Mouse (Mus musculus): ENCODE data around the gene Inha. TPM values are rescaled to one million over a fixed set of nuclear protein-coding genes. Genes with fewer than 3 reads are reported as not detected.

The Inha gene
- 1.3 and 1.6 TPM in 2 replicates for polyA plus RNA-seq (2014; fragmentation: Nextera tagmentation; extraction: Ambion mirVana)

- H3K4me1 ChIP-seq (ENCODE audit: control insufficient read depth, insufficient read depth, low read length): peaks cover 7% of the 10 kb centered on the region
- H3K27me3 ChIP-seq (ENCODE audit: control insufficient read depth, insufficient read depth, low read length): peaks cover 9% of the 10 kb centered on the region; the same call in 1 of the 2 replicates
- no peak; the same call in 1 of the 2 replicates for ATAC-seq (ENCODE audit: low FRiP score)
- H3K9me3 ChIP-seq (ENCODE audit: control insufficient read depth, low read length): no peaks in the 10 kb centered on the region
- peak; percentile 84 for DNase-seq (ENCODE audit: low spot score, missing footprints)
- peak within 1 kb of the TSS; percentile 68 for H3K4me2 ChIP-seq
- peak within 1 kb of the TSS; percentile 65 for H3K27ac ChIP-seq (ENCODE audit: low read depth, low read length)
- H3K36me3 ChIP-seq (ENCODE audit: control insufficient read depth, insufficient read depth, low read length): 0 out of 2 replicates have a peak, but pooled peaks cover 2% of the 10 kb centered on the region
- H3K9ac ChIP-seq (ENCODE audit: low read length): peak within 1 kb of the TSS; percentile 97
- WGBS: 81% methylated on average over 10 of the region's 10 CpGs
- H3K4me3 ChIP-seq (ENCODE audit: low read depth, low read length): peak within 1 kb of the TSS; percentile 77
These were observed at the start of gene Inha for GRCm38 (mm10) chr1:75507006-75507405. Gene Inha (plus strand): TSS chr1:75507077.

GRCm38 (mm10) chr1:75457710-75458024 lies 49.2 kb upstream of the Inha start:
- H3K4me3 ChIP-seq (ENCODE audit: low read depth, low read length): no peak overlapping the region
- peaks cover 28% of the 10 kb centered on the region for H3K4me1 ChIP-seq (ENCODE audit: control insufficient read depth, insufficient read depth, low read length)
- H3K27ac ChIP-seq (ENCODE audit: low read depth, low read length): peak overlapping the region; percentile 61
- H3K9me3 ChIP-seq (ENCODE audit: control insufficient read depth, low read length): no peaks in the 10 kb centered on the region
- peaks cover 8% of the 10 kb centered on the region for H3K27me3 ChIP-seq (ENCODE audit: control insufficient read depth, insufficient read depth, low read length)
- ATAC-seq (ENCODE audit: low FRiP score): peak; percentile 36; the same call in 1 of the 2 replicates
- WGBS: 2% methylated on average over 10 of the region's 10 CpGs
- no peak for DNase-seq (ENCODE audit: low spot score, missing footprints)
- H3K4me2 ChIP-seq: peak overlapping the region; percentile 36
- 0 out of 2 replicates have a peak overlapping the region, but pooled peaks have one; percentile 24 for H3K9ac ChIP-seq (ENCODE audit: low read length)
- H3K36me3 ChIP-seq (ENCODE audit: control insufficient read depth, insufficient read depth, low read length): no peaks in the 10 kb centered on the region

GRCm38 (mm10) chr1:75458025-75458788 lies 48.7 kb upstream of the Inha start:
- DNase-seq (ENCODE audit: low spot score, missing footprints) (peak; percentile 94), ATAC-seq (ENCODE audit: low FRiP score) (peak; percentile 78)
- H3K9me3 ChIP-seq (ENCODE audit: control insufficient read depth, low read length): no peaks in the 10 kb centered on the region
- peak overlapping the region; percentile 47; the same call in 1 of the 2 replicates for H3K9ac ChIP-seq (ENCODE audit: low read length)
- WGBS: under 1% methylated on average over 40 of the region's 42 CpGs
- no peaks in the 10 kb centered on the region for H3K36me3 ChIP-seq (ENCODE audit: control insufficient read depth, insufficient read depth, low read length)
- H3K4me3 ChIP-seq (ENCODE audit: low read depth, low read length): peak overlapping the region; percentile 7
- peaks cover 25% of the 10 kb centered on the region for H3K4me1 ChIP-seq (ENCODE audit: control insufficient read depth, insufficient read depth, low read length)
- peaks cover 8% of the 10 kb centered on the region for H3K27me3 ChIP-seq (ENCODE audit: control insufficient read depth, insufficient read depth, low read length)
- peak overlapping the region; percentile 36 for H3K4me2 ChIP-seq
- peak overlapping the region; percentile 61 for H3K27ac ChIP-seq (ENCODE audit: low read depth, low read length)

GRCm38 (mm10) chr1:75458789-75459684 lies 47.8 kb upstream of the Inha start:
- Histone ChIP-seq H3K36me3 (ENCODE audit: control insufficient read depth, insufficient read depth, low read length) (no peaks in the 10 kb centered on the region), H3K27ac (ENCODE audit: low read depth, low read length) (peak overlapping the region; percentile 61), H3K9ac (ENCODE audit: low read length) (peak overlapping the region; percentile 47; the same call in 1 of the 2 replicates), H3K4me2 (peak overlapping the region; percentile 36), H3K9me3 (ENCODE audit: control insufficient read depth, low read length) (no peaks in the 10 kb centered on the region), H3K4me3 (ENCODE audit: low read depth, low read length) (peak overlapping the region; percentile 7), H3K4me1 (ENCODE audit: control insufficient read depth, insufficient read depth, low read length) (peaks cover 25% of the 10 kb centered on the region), H3K27me3 (ENCODE audit: control insufficient read depth, insufficient read depth, low read length) (peaks cover 8% of the 10 kb centered on the region)
- DNase-seq (ENCODE audit: low spot score, missing footprints) (peak; percentile 94), ATAC-seq (ENCODE audit: low FRiP score) (no peak)
- 16% methylated on average over 23 of the region's 23 CpGs for WGBS

GRCm38 (mm10) chr1:75460297-75460696 lies 46.6 kb upstream of the Inha start:
- Histone ChIP-seq H3K36me3 (ENCODE audit: control insufficient read depth, insufficient read depth, low read length) (no peaks in the 10 kb centered on the region), H3K9ac (ENCODE audit: low read length) (no peak overlapping the region), H3K4me2 (no peak overlapping the region), H3K27me3 (ENCODE audit: control insufficient read depth, insufficient read depth, low read length) (peaks cover 8% of the 10 kb centered on the region), H3K4me3 (ENCODE audit: low read depth, low read length) (no peak overlapping the region), H3K4me1 (ENCODE audit: control insufficient read depth, insufficient read depth, low read length) (peaks cover 26% of the 10 kb centered on the region), H3K27ac (ENCODE audit: low read depth, low read length) (no peak overlapping the region), H3K9me3 (ENCODE audit: control insufficient read depth, low read length) (no peaks in the 10 kb centered on the region)
- DNase-seq (ENCODE audit: low spot score, missing footprints) (no peak), ATAC-seq (ENCODE audit: low FRiP score) (no peak)
- WGBS: 82% methylated on average over 7 of the region's 7 CpGs

- Histone ChIP-seq H3K4me2 (no peak overlapping the region), H3K4me3 (ENCODE audit: low read depth, low read length) (no peak overlapping the region), H3K9ac (ENCODE audit: low read length) (no peak overlapping the region), H3K9me3 (ENCODE audit: control insufficient read depth, low read length) (no peaks in the 10 kb centered on the region), H3K27me3 (ENCODE audit: control insufficient read depth, insufficient read depth, low read length) (peaks cover 3% of the 10 kb centered on the region; the same call in 1 of the 2 replicates), H3K27ac (ENCODE audit: low read depth, low read length) (no peak overlapping the region), H3K4me1 (ENCODE audit: control insufficient read depth, insufficient read depth, low read length) (peaks cover 14% of the 10 kb centered on the region), H3K36me3 (ENCODE audit: control insufficient read depth, insufficient read depth, low read length) (no peaks in the 10 kb centered on the region)
- DNase-seq (ENCODE audit: low spot score, missing footprints) (no peak), ATAC-seq (ENCODE audit: low FRiP score) (no peak)
- WGBS: 39% methylated on average over 1 of the region's 1 CpGs
These were observed 44.2 kb upstream of the Inha start for GRCm38 (mm10) chr1:75462636-75463035.

GRCm38 (mm10) chr1:75463652-75464204 lies 43.1 kb upstream of the Inha start:
- WGBS: 59% methylated on average over 5 of the region's 5 CpGs
- DNase-seq (ENCODE audit: low spot score, missing footprints) (no peak), ATAC-seq (ENCODE audit: low FRiP score) (peak; percentile 73)
- Histone ChIP-seq H3K9me3 (ENCODE audit: control insufficient read depth, low read length) (no peaks in the 10 kb centered on the region), H3K9ac (ENCODE audit: low read length) (no peak overlapping the region), H3K27me3 (ENCODE audit: control insufficient read depth, insufficient read depth, low read length) (peaks cover 3% of the 10 kb centered on the region; the same call in 1 of the 2 replicates), H3K4me3 (ENCODE audit: low read depth, low read length) (no peak overlapping the region), H3K4me1 (ENCODE audit: control insufficient read depth, insufficient read depth, low read length) (peaks cover 6% of the 10 kb centered on the region; the same call in 1 of the 2 replicates), H3K36me3 (ENCODE audit: control insufficient read depth, insufficient read depth, low read length) (no peaks in the 10 kb centered on the region), H3K4me2 (no peak overlapping the region), H3K27ac (ENCODE audit: low read depth, low read length) (peak overlapping the region; percentile 41; the same call in 1 of the 2 replicates)

- 6% methylated on average over 14 of the region's 14 CpGs for WGBS
- Histone ChIP-seq H3K27ac (ENCODE audit: low read depth, low read length) (no peak overlapping the region), H3K9me3 (ENCODE audit: control insufficient read depth, low read length) (no peaks in the 10 kb centered on the region), H3K4me3 (ENCODE audit: low read depth, low read length) (no peak overlapping the region), H3K4me2 (no peak overlapping the region; the same call in 1 of the 2 replicates), H3K36me3 (ENCODE audit: control insufficient read depth, insufficient read depth, low read length) (0 out of 2 replicates have a peak, but pooled peaks cover 2% of the 10 kb centered on the region), H3K4me1 (ENCODE audit: control insufficient read depth, insufficient read depth, low read length) (peaks cover 6% of the 10 kb centered on the region; the same call in 1 of the 2 replicates), H3K9ac (ENCODE audit: low read length) (peak overlapping the region; percentile 34; the same call in 1 of the 2 replicates), H3K27me3 (ENCODE audit: control insufficient read depth, insufficient read depth, low read length) (no peaks in the 10 kb centered on the region)
- DNase-seq (ENCODE audit: low spot score, missing footprints): peak; percentile 99
- ATAC-seq (ENCODE audit: low FRiP score): peak; percentile 83
These were observed 39.5 kb upstream of the Inha start for GRCm38 (mm10) chr1:75467215-75467927.

Data from midbrain, embryonic 11.5 days (tissue).